Mouse (Mus musculus): Measurements from ENCODE around the gene Tapbpl.

DNA sequence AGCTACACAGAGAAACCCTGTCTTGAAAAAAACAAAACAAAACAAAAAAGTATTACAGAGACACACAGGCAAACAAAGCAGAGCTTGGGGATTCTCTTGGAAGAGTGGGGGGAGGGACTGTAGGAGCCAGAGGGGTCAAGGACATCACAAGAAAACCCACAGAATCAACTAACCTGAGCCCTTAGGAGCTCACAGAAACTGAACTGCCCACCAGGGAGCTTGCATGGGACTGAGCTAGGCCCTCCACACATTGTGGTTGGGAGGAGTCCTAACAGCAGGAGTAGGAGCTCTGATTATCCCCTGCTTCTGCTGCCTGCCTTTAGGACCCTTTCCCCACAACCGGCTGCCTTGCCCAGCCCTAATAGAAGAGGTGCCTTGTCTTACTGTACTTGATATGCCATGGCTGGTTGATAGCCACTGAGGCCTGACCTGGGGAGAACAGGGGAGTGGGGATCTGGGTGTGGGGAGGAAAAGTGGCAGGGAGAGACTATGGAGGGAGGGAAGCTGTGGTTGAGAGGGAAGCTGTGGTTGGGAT, 36.1 kb downstream of the Tapbpl start:
- TF ChIP-seq POLR2A (IDR thresholded peaks at IDR 0.05; ENCODE audit: insufficient read depth, low read depth, low read length) (no peak), EP300 (IDR thresholded peaks at IDR 0.05; ENCODE audit: insufficient read depth, low read depth, low read length) (no peak)

Measured in heart, adult 2 months (tissue).